Mouse (Mus musculus) midbrain, embryonic 10.5 days (tissue): ENCODE results near the gene Csgalnact2. TPM values are rescaled to one million over a fixed set of nuclear protein-coding genes. Genes with fewer than 3 reads are reported as not detected.

ENCODE experiments used
- DNase-seq: peaks from one replicate; pipeline ENCODE4 v3.0.0-alpha.2; 2017; ENCODE audit warnings: low spot score
- H3K27ac ChIP-seq: fragments of 300-500 bp; sonication (generic); replicated peaks from 2 replicates; pipeline ENCODE4 v1.5.1; 2016; ENCODE audit warnings: mild to moderate bottlenecking
- H3K27me3 ChIP-seq: fragments of 300-500 bp; sonication (generic); 2 replicates; pipeline ENCODE4 v1.6.1; 2016; ENCODE audit warnings: low read depth, mild to moderate bottlenecking; ENCODE audit not compliant: poor library complexity, severe bottlenecking
- H3K36me3 ChIP-seq: fragments of 300-500 bp; sonication (generic); 2 replicates; pipeline ENCODE4 v1.6.1; 2016; ENCODE audit warnings: mild to moderate bottlenecking, moderate library complexity
- H3K4me1 ChIP-seq: fragments of 300-500 bp; sonication (generic); 2 replicates; pipeline ENCODE4 v1.6.1; 2016
- H3K4me3 ChIP-seq: fragments of 300-500 bp; sonication (generic); 2 replicates; pipeline ENCODE4 v1.5.1; 2016; ENCODE audit warnings: mild to moderate bottlenecking, moderate library complexity
- H3K9me3 ChIP-seq: fragments of 300-500 bp; sonication (generic); replicated peaks from 2 replicates; pipeline ENCODE4 v1.6.1; 2016; ENCODE audit warnings: mild to moderate bottlenecking
- WGBS: fragments of 180-500 bp; shearing (Covaris S2); methylation state at CpG from one replicate; pipeline ENCODE4 v1.1.7; 2016; 5-methylcytosine and 5-hydroxymethylcytosine counted together
- polyA plus RNA-seq: library from polyadenylated mRNA; unstranded; fragments of >200 nt; fragmentation: Nextera tagmentation; extraction: Ambion mirVana; gene quantifications from 2 replicates; pipeline ENCODE4 v1.2.1, GENCODE M21; 2016

Gene Csgalnact2
- polyA plus RNA-seq, 1 experiment from 2014 or later: 6.5 TPM

DNA sequence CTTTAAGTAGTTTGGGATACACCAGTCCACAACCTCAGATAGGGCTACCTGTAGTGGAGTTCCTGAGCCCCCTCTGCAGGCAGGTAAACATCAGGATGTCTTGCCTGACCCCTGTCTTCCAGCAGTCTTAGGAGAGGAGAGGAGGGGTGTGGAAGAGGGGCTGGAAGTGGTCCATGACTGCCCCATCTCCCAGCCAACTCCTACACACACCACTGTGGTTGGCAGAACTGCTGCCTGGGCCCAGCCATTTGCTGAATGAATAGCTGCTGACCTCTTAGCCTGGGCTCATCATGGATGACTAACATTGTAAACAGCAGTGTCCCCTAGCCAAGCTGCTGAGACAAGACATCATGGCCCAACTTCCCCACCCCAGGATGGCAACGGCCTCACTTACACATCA is 26.6 kb upstream of the Csgalnact2 start:
- no peaks in the 10 kb centered on the region for H3K36me3 ChIP-seq
- WGBS: 92% methylated on average over 1 of the region's 1 CpGs
- H3K4me3 ChIP-seq: no peak overlapping the region
- no peaks in the 10 kb centered on the region for H3K9me3 ChIP-seq
- H3K27me3 ChIP-seq: no peaks in the 10 kb centered on the region
- no peak for DNase-seq
- H3K4me1 ChIP-seq: no peaks in the 10 kb centered on the region
- no peak overlapping the region for H3K27ac ChIP-seq

DNA sequence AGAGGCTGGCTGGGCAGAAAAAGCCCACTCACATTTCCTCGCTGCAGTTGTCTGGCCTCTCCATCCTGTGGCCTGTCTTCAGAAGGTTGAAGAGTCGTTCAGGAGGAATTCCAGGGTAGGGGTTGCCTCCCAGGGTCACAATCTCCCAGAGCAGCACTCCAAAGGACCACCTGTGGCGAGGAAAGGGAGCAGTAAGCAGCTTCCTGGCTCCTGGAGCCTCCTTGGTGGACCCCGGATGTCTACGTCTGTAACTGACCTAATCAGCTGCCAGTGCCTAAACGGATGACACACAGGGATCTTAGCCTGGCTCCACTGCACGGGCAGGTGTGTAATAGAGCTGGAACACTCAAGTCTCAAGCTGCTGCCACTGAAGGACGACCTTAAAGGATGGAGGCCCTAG is 25.8 kb upstream of the Csgalnact2 start:
- no peaks in the 10 kb centered on the region for H3K4me1 ChIP-seq
- H3K27ac ChIP-seq: no peak overlapping the region
- H3K9me3 ChIP-seq: no peaks in the 10 kb centered on the region
- H3K27me3 ChIP-seq: no peaks in the 10 kb centered on the region
- H3K4me3 ChIP-seq: no peak overlapping the region
- DNase-seq: no peak
- no peaks in the 10 kb centered on the region for H3K36me3 ChIP-seq
- 76% methylated on average over 8 of the region's 8 CpGs for WGBS

DNA sequence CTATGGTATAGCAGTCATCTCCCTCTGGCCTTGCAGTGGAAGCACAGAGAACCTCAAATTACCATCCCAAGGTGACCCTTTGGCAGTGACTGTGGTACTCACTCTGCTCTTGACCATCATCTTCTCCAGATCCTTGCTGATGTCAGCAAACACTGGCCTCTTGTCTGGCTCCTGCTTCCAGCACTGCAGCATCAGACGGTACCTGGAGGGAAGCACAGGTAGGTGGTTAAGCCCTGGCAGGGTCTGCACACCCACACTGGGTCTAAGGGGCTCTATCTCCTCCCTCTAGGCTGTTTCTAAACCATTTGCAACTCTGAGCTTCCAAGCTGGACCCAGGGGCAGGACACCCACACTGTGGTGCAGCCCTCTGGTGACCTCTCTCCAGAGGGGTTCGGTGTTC is 24.1 kb upstream of the Csgalnact2 start:
- no peak for DNase-seq
- Histone ChIP-seq H3K27ac (no peak overlapping the region), H3K36me3 (no peaks in the 10 kb centered on the region)

DNA sequence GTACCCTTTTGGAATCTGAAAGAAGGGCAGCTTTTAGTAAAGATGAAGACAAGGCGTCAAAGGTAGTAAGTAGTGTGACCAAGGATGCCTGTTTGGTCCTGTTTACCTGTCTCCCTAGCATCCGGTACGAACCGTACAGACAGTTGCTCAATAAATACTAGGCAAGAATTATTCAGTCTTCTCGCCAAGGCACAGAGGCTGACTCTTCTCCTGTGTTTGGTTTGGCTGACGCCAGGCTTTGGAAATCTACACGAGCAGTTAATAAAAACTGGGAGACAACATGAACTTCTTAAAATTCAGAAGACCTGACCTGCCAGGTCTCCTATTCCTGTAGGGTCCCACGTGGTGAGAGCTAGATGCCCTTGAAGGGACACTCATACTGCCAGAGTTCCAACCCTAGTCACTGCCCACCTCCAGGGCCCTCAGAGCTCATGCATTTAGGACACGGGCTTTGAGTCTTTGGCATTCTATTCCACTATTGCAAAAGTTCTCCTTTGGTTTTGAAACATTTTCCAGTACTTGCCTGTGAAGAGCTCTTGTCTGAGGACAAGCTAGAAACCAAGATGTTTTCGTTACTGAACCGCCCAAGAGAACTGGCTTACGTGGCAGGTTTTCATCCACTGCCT is 23.6 kb upstream of the Csgalnact2 start:
- WGBS: 90% methylated on average over 12 of the region's 12 CpGs
- Histone ChIP-seq H3K4me3 (no peak overlapping the region), H3K27me3 (no peaks in the 10 kb centered on the region), H3K36me3 (no peaks in the 10 kb centered on the region), H3K4me1 (no peaks in the 10 kb centered on the region), H3K27ac (no peak overlapping the region), H3K9me3 (no peaks in the 10 kb centered on the region)
- no peak for DNase-seq

More for the DNA sequence above, 24.1 kb upstream of the Csgalnact2 start:
- WGBS: 90% methylated on average over 2 of the region's 2 CpGs
- Histone ChIP-seq H3K9me3 (no peaks in the 10 kb centered on the region), H3K27me3 (no peaks in the 10 kb centered on the region), H3K4me1 (no peaks in the 10 kb centered on the region), H3K4me3 (no peak overlapping the region)

DNA sequence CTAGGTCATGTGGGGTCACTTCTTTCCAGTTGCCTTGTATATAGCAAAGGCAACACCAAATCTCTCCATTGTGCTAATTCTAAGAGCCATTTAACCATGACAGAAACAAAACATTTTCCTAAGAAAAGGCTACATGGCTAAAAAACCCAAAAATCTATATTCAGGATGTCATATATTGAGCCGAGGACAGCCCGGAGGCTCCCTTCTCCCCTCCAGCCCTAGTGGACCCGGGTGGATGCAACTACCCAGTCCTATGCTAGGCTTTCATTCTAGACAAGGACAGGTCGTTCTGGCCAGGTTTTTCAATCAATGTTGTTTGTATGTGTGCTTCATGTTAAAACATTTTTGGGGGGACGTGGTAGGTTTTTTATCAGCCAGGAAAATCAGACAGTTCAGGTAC is 14.2 kb upstream of the Csgalnact2 start:
- H3K27ac ChIP-seq: no peak overlapping the region
- WGBS: 82% methylated on average over 5 of the region's 5 CpGs
- no peak for DNase-seq
- no peaks in the 10 kb centered on the region for H3K36me3 ChIP-seq
- no peak overlapping the region for H3K4me3 ChIP-seq
- no peaks in the 10 kb centered on the region for H3K9me3 ChIP-seq
- H3K27me3 ChIP-seq: no peaks in the 10 kb centered on the region
- H3K4me1 ChIP-seq: 0 out of 2 replicates have a peak, but pooled peaks cover 5% of the 10 kb centered on the region

- peak; percentile 5 for DNase-seq
- 86% methylated on average over 8 of the region's 8 CpGs for WGBS
Measured at GRCm38 (mm10) chr6:118150988-118151387, 12.0 kb upstream of the Csgalnact2 start.

GRCm38 (mm10) chr6:118150538-118150937 is 11.6 kb upstream of the Csgalnact2 start:
- no peak for DNase-seq
- Histone ChIP-seq H3K4me3 (no peak overlapping the region), H3K9me3 (no peaks in the 10 kb centered on the region), H3K36me3 (no peaks in the 10 kb centered on the region), H3K27me3 (no peaks in the 10 kb centered on the region), H3K27ac (no peak overlapping the region), H3K4me1 (0 out of 2 replicates have a peak, but pooled peaks cover 5% of the 10 kb centered on the region)
- 85% methylated on average over 2 of the region's 2 CpGs for WGBS

More at GRCm38 (mm10) chr6:118150988-118151387, 12.0 kb upstream of the Csgalnact2 start:
- Histone ChIP-seq H3K9me3 (no peaks in the 10 kb centered on the region), H3K27me3 (no peaks in the 10 kb centered on the region), H3K4me1 (0 out of 2 replicates have a peak, but pooled peaks cover 5% of the 10 kb centered on the region), H3K4me3 (no peak overlapping the region), H3K36me3 (no peaks in the 10 kb centered on the region), H3K27ac (no peak overlapping the region)

DNA sequence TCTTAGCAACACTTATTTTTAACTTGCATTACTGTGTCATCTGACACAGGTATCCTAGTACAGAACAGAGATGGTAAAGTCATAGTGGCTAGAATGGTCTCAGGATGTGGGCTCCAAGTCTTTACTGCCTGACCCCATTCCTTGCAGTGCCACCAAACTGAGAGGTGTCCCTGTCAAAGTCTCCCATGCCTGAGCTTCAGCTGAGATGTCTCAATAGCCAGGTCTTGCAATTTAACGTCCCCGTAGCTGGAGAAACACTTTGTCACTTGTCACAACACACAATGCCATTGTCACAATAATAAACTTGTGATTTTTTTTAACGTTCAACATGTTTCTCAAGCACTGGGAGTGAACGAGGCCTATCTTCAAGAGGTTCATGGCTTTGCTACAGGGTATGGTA is 11.2 kb upstream of the Csgalnact2 start:
- H3K9me3 ChIP-seq: no peaks in the 10 kb centered on the region
- H3K36me3 ChIP-seq: no peaks in the 10 kb centered on the region
- no peak for DNase-seq
- H3K4me1 ChIP-seq: 0 out of 2 replicates have a peak, but pooled peaks cover 5% of the 10 kb centered on the region
- H3K4me3 ChIP-seq: no peak overlapping the region
- H3K27me3 ChIP-seq: no peaks in the 10 kb centered on the region
- WGBS: 87% methylated on average over 4 of the region's 4 CpGs
- no peak overlapping the region for H3K27ac ChIP-seq

DNA sequence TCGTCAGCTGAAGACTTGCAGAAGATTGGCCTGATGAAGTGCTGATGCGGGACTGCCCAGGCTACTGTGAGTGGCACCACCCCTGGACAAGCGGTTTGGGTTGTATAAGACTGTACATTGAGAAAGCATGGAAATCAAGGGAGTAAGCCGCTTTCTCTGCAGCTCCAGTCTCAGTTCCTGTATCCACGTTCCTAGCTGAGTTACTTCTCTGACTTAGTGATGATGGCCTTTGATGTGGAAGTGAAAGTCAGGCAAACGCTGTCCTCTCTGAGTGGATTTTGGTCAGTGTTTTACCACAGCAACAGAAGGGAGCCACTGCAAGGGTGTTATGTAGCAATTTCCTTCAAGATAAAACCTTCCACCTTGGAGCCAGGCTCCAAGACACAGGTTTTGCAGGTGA is 2.0 kb upstream of the Csgalnact2 start:
- H3K27ac ChIP-seq: no peak overlapping the region
- H3K4me1 ChIP-seq: peaks cover 12% of the 10 kb centered on the region
- H3K36me3 ChIP-seq: no peaks in the 10 kb centered on the region
- no peak overlapping the region for H3K4me3 ChIP-seq
- H3K9me3 ChIP-seq: no peaks in the 10 kb centered on the region; the same call in 1 of the 2 replicates
- DNase-seq: no peak
- H3K27me3 ChIP-seq: no peaks in the 10 kb centered on the region
- 86% methylated on average over 6 of the region's 6 CpGs for WGBS

DNA sequence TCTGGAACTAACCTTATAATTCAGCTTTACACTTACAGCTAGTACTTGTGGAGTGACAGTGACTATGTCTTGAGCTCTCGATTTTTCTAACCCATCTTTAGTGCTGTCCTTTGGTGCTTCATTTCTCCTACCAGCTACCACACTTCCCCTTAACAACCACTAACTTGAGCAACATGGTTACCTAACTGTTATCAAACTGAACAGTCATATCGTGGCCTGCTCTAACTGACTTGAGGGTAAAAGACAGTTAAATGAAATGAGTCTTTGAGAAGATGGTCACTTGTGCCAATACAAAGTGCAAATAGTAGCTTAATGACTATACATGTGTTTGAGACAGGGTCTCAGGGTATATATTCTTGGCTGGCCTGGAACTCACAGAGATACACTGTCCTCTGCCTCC is 1.8 kb downstream of the Csgalnact2 start:
- Histone ChIP-seq H3K27ac (no peak overlapping the region), H3K4me1 (peaks cover 12% of the 10 kb centered on the region), H3K36me3 (no peaks in the 10 kb centered on the region), H3K4me3 (no peak overlapping the region), H3K9me3 (no peaks in the 10 kb centered on the region), H3K27me3 (no peaks in the 10 kb centered on the region)
- DNase-seq: no peak
- WGBS: 84% methylated on average over 2 of the region's 2 CpGs

DNA sequence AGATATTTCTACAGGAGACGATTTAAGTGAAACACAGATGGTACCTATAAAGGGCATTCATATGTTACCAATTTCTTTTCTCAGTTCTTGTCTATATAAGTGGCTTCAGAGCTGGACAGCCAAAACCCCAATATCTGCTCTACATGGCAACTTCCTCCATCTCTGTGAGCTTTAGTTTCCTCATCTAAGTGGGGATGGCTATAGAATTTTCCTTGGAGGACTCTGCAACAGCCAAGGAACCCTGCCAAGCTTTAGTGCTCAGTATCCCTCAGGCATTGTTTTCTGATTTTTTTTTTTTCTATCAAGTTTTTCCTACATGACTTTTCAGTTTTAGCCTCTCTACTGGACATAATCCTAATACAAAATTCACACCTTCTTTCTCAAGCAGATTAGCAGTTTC is 4.5 kb downstream of the Csgalnact2 start:
- 89% methylated on average over 1 of the region's 1 CpGs for WGBS
- H3K27ac ChIP-seq: no peak overlapping the region
- no peak overlapping the region for H3K4me3 ChIP-seq
- peaks cover 12% of the 10 kb centered on the region for H3K4me1 ChIP-seq
- no peaks in the 10 kb centered on the region for H3K9me3 ChIP-seq
- H3K27me3 ChIP-seq: no peaks in the 10 kb centered on the region
- H3K36me3 ChIP-seq: no peaks in the 10 kb centered on the region
- no peak for DNase-seq

- 89% methylated on average over 2 of the region's 2 CpGs for WGBS
- H3K4me3 ChIP-seq: no peak overlapping the region
- no peak overlapping the region for H3K27ac ChIP-seq
Measured at GRCm38 (mm10) chr6:118130022-118130421, 8.9 kb downstream of the Csgalnact2 start.

GRCm38 (mm10) chr6:118127827-118128487 is 11.0 kb downstream of the Csgalnact2 start:
- H3K9me3 ChIP-seq: no peaks in the 10 kb centered on the region
- no peaks in the 10 kb centered on the region for H3K4me1 ChIP-seq
- H3K27me3 ChIP-seq: no peaks in the 10 kb centered on the region
- WGBS: 91% methylated on average over 6 of the region's 6 CpGs
- H3K36me3 ChIP-seq: peaks cover 14% of the 10 kb centered on the region
- no peak overlapping the region for H3K27ac ChIP-seq
- no peak for DNase-seq
- H3K4me3 ChIP-seq: no peak overlapping the region

More at GRCm38 (mm10) chr6:118130022-118130421, 8.9 kb downstream of the Csgalnact2 start:
- DNase-seq: no peak
- Histone ChIP-seq H3K4me1 (no peaks in the 10 kb centered on the region), H3K36me3 (peaks cover 3% of the 10 kb centered on the region; the same call in 1 of the 2 replicates), H3K27me3 (no peaks in the 10 kb centered on the region), H3K9me3 (no peaks in the 10 kb centered on the region)
